Mouse (Mus musculus) spleen, adult 2 months (tissue): ENCODE results near the gene Tnik.

ENCODE experiments used
- CTCF ChIP-seq: fragments of 200-500 bp; IDR thresholded peaks from 2 replicates; pipeline ENCODE4 v1.5.1; 2011; ENCODE audit warnings: mild to moderate bottlenecking, inconsistent platforms; ENCODE audit not compliant: insufficient read depth, insufficient read length, insufficient replicate concordance; ENCODE audit errors: extremely low read depth
- POLR2A ChIP-seq: fragments of 200-500 bp; IDR thresholded peaks from 2 replicates; pipeline ENCODE4 v1.6.1; 2011; ENCODE audit warnings: low read depth, low read length, inconsistent platforms

DNA sequence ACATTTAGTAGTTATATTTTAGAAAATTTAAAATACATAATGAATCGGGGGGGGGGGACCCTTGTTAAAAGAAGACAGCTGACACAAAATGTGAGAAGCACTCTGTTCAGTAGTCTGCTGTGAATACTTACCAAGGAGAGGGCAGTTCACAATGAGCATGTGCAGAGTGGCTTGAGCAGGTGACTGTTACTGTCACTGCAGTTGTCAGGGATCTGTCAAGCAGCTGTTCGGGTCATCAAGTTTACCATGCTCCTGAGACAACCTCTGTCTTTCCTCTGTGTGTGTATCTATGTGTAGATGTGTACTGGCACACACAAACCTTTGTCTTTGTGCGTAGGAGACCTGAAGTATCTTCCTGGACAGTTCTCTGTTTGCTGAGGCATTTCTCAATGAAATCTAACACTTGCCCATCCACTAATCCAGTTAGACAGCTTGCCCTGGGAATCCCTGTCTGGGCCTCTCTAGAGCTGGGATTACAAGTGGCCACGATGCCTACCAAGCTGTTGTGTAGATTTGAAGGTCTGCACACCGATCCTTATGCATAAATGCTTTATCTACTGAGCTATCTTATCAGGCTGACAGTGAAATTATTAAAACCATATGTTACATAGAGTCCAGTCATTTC lies 154.2 kb downstream of the Tnik start:
- no peak for TF ChIP-seq CTCF
- TF ChIP-seq POLR2A: no peak
